Mouse (Mus musculus): ENCODE results near the gene Grsf1. TPM values are rescaled to one million over a fixed set of nuclear protein-coding genes. Genes with fewer than 3 reads are reported as not detected.

Gene Grsf1
- total RNA-seq, 2 experiments from 2014 or later = 208 to 215 TPM

- DNase-seq = peak in 1 of 2 experiments; percentile 18
Measured at GRCm38 (mm10) chr5:88689279-88689938, 13.4 kb upstream of the Grsf1 start.

DNA sequence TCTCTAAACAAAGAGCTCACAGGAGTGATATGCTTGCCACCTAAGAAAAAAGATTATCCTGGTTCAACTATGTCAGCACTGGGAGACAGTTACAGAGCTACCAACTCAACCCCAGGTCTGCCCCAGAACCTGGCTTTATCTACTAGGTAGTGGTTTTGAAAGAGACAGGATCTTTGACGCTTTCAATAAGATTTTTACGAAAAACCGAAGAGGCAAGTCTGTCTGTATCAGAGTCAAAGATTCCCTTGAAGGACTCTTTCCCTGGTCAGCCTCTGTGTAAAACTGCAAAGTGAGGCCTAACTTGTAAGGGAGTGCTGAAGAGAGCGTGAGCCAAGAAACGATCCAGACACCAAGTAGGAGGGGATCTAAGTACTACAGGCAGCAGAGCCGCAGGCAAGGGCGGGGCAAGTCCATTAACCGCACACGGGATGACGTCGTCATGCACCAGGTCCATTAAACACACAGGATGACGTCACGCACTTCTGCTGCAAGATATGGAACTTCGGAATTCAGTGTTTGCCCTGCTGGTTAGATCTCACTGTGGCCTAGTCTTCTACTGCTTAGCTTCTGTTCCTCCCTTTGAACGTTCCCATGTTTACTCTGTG, 12.7 kb upstream of the Grsf1 start:
- no peak for DNase-seq

DNA sequence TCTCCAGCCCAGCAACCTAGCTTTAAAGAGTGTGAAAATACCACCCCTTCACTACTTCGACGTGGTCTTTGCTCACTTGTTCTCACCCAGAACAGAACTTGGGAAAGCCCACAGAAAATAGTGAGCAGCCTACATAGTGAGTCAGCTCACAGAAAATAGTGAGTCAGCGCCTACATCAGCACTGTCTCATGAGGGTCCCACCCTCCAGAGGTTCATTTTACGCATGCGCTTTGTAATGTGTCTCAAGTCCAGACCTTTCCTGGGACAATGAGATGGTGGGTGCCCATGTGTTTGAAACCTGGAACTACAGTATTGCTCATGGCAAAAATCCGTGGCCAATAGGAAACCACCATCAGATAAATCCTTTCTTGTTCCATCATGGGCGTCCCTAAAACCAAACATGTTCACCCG, 12.0 kb upstream of the Grsf1 start:
- no peak for DNase-seq

GRCm38 (mm10) chr5:88685745-88686299, 9.9 kb upstream of the Grsf1 start:
- no peak for DNase-seq

DNA sequence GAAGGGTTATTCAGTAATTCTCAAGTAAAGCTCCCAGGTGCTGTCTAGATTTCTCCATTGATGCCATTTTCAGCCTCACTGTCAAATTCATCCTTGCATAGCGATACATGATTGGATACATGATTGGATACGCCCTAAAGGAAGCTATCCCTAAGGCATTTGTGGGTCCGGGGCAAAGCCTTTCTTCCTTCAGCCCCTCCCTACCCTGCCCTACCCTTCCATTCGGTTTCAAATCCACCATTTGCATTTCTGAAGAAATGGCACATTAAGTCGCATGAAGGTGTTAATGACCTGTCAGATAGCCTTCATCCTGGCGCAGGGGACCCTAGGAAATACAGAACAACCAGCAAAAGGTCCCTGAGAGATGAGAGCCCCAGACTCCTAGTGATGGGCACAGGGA, 9.3 kb upstream of the Grsf1 start:
- DNase-seq = no peak

DNA sequence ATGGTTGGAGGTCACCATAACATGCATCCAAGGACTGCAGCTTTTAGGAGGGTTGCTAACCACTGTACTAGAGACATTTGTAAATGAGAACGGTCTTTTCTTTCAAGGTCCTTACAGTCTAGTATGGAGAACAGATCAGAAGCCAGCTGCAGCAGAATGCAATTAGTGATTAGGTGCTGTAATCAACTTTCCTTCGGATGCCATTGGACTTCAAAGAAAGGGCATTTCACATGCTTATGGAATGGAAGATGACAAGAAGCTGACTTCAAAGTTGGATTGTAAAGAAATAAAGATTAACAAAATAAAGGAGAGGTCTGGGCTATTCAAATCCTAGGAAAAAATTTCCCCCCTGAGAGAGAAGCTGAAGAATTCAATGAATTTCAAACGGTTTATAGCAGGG, 8.3 kb upstream of the Grsf1 start:
- no peak for DNase-seq

DNA sequence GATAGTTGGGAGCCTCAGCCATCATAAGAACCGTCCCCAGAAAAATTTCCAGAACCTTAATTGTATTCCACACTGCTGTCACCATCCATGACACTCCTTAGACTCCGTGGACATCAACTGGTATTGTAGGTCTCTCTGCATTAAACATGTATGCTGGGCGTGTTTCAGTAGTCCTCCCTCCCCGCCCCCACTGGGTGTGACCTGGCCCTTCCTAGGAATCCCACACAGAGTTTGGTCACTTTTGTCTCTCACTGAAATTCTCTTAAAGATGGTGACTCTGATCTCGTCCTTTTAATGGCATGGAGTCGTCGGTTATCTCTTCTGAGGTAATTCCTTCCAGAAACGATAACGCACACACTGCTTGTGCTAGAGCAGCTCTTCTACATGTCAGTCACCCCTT, 7.7 kb upstream of the Grsf1 start:
- DNase-seq = no peak

- no peak for DNase-seq
Measured at GRCm38 (mm10) chr5:88680567-88680966, 4.6 kb upstream of the Grsf1 start.

- DNase-seq = no peak
Measured at GRCm38 (mm10) chr5:88679341-88679740, 3.4 kb upstream of the Grsf1 start.

- DNase-seq = no peak
Measured at GRCm38 (mm10) chr5:88678929-88679328, 3.0 kb upstream of the Grsf1 start.

- DNase-seq = peak; percentile 45 to 60
Measured at GRCm38 (mm10) chr5:88674703-88675442, 1.1 kb downstream of the Grsf1 start.

DNA sequence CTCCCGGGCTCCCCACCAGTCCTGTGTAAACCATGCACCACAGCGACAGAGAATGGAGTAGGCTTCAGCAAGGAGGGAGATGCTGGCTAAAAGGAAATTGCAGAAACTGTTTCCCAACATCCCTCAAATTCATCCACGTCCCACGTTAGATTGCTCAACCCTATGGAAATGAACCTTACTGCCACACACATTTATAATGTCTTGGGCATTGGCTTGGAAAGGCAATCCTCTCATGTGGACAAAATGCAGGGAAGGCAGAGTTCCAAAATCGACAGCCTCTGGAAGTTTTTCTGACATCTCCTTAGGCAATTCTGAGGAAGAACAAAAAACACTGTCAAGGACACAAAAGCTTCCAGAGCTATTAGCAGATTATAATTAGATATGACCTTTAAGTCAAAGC, 12.1 kb downstream of the Grsf1 start:
- no peak for DNase-seq

GRCm38 (mm10) chr5:88663151-88663550, 12.8 kb downstream of the Grsf1 start:
- DNase-seq = no peak

- DNase-seq = no peak
Measured at GRCm38 (mm10) chr5:88657868-88658267, 18.1 kb downstream of the Grsf1 start.

- DNase-seq = no peak
Measured at GRCm38 (mm10) chr5:88652589-88652988, 23.4 kb downstream of the Grsf1 start.

- DNase-seq = no peak
Measured at GRCm38 (mm10) chr5:88649250-88650173, 26.5 kb downstream of the Grsf1 start.

GRCm38 (mm10) chr5:88645405-88645804, 30.6 kb downstream of the Grsf1 start:
- DNase-seq = no peak

DNA sequence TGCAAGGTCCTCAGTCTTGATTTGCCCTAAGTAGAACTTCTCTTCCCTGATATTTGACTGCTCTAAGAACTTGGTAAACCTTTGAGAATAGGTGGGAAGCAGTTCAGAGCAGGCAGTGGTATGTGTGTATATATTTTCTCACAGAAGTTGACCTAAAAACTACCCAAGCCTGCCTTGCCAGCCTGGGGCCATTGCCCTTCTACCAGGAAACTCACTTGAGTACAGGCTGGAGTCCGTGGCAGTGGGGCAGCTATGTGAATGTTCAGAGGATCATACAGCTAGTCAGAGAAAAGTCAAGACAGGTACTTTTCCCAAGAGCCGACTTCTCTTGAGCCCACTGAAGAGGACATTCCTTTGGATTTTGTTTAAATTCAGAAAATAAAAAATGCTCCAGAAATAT, 31.1 kb downstream of the Grsf1 start:
- no peak for DNase-seq

- DNase-seq = peak; percentile 26 to 28
Measured at GRCm38 (mm10) chr5:88643491-88643890, 32.5 kb downstream of the Grsf1 start.

- DNase-seq = no peak
Measured at GRCm38 (mm10) chr5:88642786-88643185, 33.2 kb downstream of the Grsf1 start.

- DNase-seq = no peak
Measured at GRCm38 (mm10) chr5:88634076-88634475, 41.9 kb downstream of the Grsf1 start.

- DNase-seq = no peak
Measured at GRCm38 (mm10) chr5:88632463-88632862, 43.5 kb downstream of the Grsf1 start.

Data from heart, adult 18-20 months (tissue).